Mouse (Mus musculus) olfactory bulb, adult 2 months (tissue): ENCODE measurements around the gene Thap4.

ENCODE experiments used
- CTCF ChIP-seq: fragments of 200-500 bp; IDR thresholded peaks from 2 replicates; pipeline ENCODE4 v1.5.1; 2012; ENCODE audit warnings: low read depth, mild to moderate bottlenecking, low read length, moderate library complexity; ENCODE audit not compliant: insufficient read depth
- POLR2A ChIP-seq: fragments of 200-500 bp; IDR thresholded peaks from 2 replicates; pipeline ENCODE4 v1.6.1; 2012; ENCODE audit warnings: mild to moderate bottlenecking, low read depth, low read length, moderate library complexity; ENCODE audit not compliant: insufficient read depth

GRCm38 (mm10) chr1:93726116-93726515, 28.5 kb downstream of the Thap4 start:
- no peak for TF ChIP-seq CTCF
- no peak for TF ChIP-seq POLR2A
